Mouse (Mus musculus): ENCODE measurements around the gene 1300017J02Rik.

GRCm38 (mm10) chr9:103233006-103233395 is 71.9 kb downstream of the 1300017J02Rik start:
- TF ChIP-seq EP300 (IDR thresholded peaks at IDR 0.05; ENCODE audit: insufficient read depth, low read depth, low read length), result no peak
- TF ChIP-seq POLR2A (IDR thresholded peaks at IDR 0.05; ENCODE audit: insufficient read depth, low read length), result no peak

Data from ES-Bruce4 (cell line).